Mouse (Mus musculus) liver, embryonic 16.5 days (tissue): ENCODE measurements around the gene Nup98. TPM values are rescaled to one million over a fixed set of nuclear protein-coding genes. Genes with fewer than 3 reads are reported as not detected.

Experiments used
- ATAC-seq: fragments of 200-750 bp; cut with Nextera tagmentation; 2 replicates; pipeline ENCODE4 v1.8.0; 2017; ENCODE audit warnings: low read depth, mild to moderate bottlenecking, moderate number of reproducible peaks, moderate library complexity
- H3K27ac ChIP-seq: fragments of 300-500 bp; sonication (generic); 2 replicates; pipeline ENCODE4 v1.5.1; 2014; ENCODE audit warnings: mild to moderate bottlenecking, low read length
- H3K27me3 ChIP-seq: fragments of 300-500 bp; sonication (generic); 2 replicates; pipeline ENCODE4 v1.6.1; 2014; ENCODE audit warnings: low read depth, low read length, mixed read lengths; ENCODE audit not compliant: control insufficient read depth, insufficient read depth
- H3K36me3 ChIP-seq: fragments of 300-500 bp; sonication (generic); 2 replicates; pipeline ENCODE4 v1.6.1; 2014; ENCODE audit warnings: mild to moderate bottlenecking; ENCODE audit not compliant: control insufficient read depth, insufficient read depth
- H3K4me1 ChIP-seq: fragments of 300-500 bp; sonication (generic); 2 replicates; pipeline ENCODE4 v1.6.1; 2014; ENCODE audit warnings: low read depth, low read length, mixed read lengths; ENCODE audit not compliant: control insufficient read depth
- H3K4me2 ChIP-seq: fragments of 300-500 bp; sonication (generic); 2 replicates; pipeline ENCODE4 v1.6.1; 2014; ENCODE audit warnings: low read depth, low read length, mixed read lengths
- H3K4me3 ChIP-seq: fragments of 300-500 bp; sonication (generic); 2 replicates; pipeline ENCODE4 v1.5.1; 2014; ENCODE audit warnings: low read depth, mild to moderate bottlenecking, low read length
- H3K9ac ChIP-seq: fragments of 300-500 bp; sonication (generic); 2 replicates; pipeline ENCODE4 v1.6.1; 2014; ENCODE audit warnings: low read depth, low read length
- H3K9me3 ChIP-seq: fragments of 300-500 bp; sonication (generic); replicated peaks from 2 replicates; pipeline ENCODE4 v1.6.1; 2016; ENCODE audit warnings: low read length; ENCODE audit not compliant: control insufficient read depth
- WGBS: fragments of 180-500 bp; shearing (Covaris S2); extraction: QIAGEN DNeasy Blood & Tissue Kit; methylation state at CpG from one replicate; pipeline ENCODE4 v1.1.7; 2014; ENCODE audit not compliant: insufficient replicate concordance; 5-methylcytosine and 5-hydroxymethylcytosine counted together
- polyA plus RNA-seq: library from polyadenylated mRNA; unstranded; fragments of >200 nt; fragmentation: Nextera tagmentation; extraction: Ambion mirVana; gene quantifications from 2 replicates; pipeline ENCODE4 v1.2.1, GENCODE M21; 2015

The Nup98 gene
- polyA plus RNA-seq, 1 experiment from 2014 or later = 14.0 TPM

DNA sequence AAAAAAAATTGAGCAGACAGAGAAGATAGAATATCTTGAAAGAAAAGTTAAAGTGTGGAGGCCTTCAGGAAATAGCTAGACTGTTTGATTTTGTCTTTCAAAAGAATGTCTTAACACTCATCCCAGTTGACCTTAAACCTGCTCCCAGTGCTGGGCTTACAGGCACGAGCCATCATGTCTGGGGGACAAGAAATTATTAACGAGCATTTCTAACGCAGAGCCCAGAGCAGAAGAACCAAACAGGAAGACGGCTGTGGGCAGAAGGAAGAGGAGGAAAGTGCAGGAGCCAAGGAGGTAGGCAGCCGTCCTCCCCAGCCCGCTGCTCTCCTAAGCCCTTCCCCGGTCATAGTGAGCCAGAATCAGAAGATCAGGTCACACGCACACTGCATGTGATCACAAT, 129.7 kb downstream of the Nup98 start:
- 85% methylated on average over 8 of the region's 8 CpGs for WGBS

DNA sequence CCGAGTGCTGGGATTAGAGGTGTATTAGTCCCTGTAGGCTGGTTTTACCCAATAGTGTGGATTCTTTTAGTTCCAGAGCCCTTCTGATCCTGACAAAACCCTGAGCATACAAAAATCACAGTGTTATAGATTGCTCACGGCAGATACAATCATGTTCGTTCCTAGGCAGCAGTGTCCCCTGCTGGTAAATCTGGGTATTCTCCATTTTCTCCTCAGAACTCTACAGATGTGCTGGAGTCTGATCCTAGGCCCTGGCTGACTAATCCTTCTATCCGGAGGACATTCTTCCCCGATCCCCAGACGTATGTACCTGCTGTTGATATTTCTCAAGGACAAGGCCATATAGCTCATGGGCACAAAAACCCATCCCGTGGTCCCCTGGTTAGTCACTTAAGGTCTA, 131.5 kb downstream of the Nup98 start:
- 69% methylated on average over 7 of the region's 7 CpGs for WGBS
- ATAC-seq = no peak
- peaks cover 49% of the 10 kb centered on the region for H3K36me3 ChIP-seq
- no peaks in the 10 kb centered on the region for H3K27me3 ChIP-seq
- no peak overlapping the region for H3K4me3 ChIP-seq
- H3K4me1 ChIP-seq = no peaks in the 10 kb centered on the region
- no peaks in the 10 kb centered on the region for H3K9me3 ChIP-seq
- H3K4me2 ChIP-seq = no peak overlapping the region
- H3K9ac ChIP-seq = no peak overlapping the region
- H3K27ac ChIP-seq = no peak overlapping the region

More for the DNA sequence above, 129.7 kb downstream of the Nup98 start:
- Histone ChIP-seq H3K36me3 (peaks cover 44% of the 10 kb centered on the region), H3K4me1 (no peaks in the 10 kb centered on the region), H3K4me3 (no peak overlapping the region), H3K4me2 (no peak overlapping the region), H3K9me3 (no peaks in the 10 kb centered on the region), H3K9ac (no peak overlapping the region), H3K27me3 (no peaks in the 10 kb centered on the region), H3K27ac (no peak overlapping the region)
- ATAC-seq = no peak

DNA sequence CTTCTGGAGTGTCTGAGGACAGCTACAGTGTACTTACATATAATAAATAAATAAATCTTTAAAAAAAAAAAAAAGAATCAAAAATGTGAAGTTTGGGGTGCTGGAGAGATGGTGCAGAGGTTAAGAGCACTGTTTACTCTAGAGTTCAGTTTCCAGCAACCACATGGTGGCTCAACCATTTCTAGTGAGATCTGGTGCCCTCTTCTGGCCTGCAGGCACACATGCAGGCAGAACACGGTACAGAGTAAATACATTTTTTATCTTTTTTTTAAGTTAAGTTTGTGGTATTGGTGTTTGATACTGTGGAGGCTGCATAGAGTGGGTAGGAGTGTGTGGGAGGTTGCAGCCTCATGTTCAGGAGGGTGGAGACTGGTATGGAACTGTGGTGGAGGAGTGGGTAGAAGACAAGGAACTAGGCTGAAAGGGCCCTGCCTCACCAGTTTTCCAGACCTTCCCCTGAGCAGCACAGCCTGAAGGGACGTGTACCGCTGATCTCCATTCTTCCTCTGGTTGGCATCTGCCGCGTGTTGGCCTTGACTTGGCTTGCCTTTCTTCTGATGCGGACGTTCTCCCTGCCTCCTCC, 133.2 kb downstream of the Nup98 start:
- peaks cover 54% of the 10 kb centered on the region for H3K36me3 ChIP-seq
- WGBS = 82% methylated on average over 7 of the region's 7 CpGs
- no peak for ATAC-seq

More for the DNA sequence above, 133.2 kb downstream of the Nup98 start:
- Histone ChIP-seq H3K4me2 (no peak overlapping the region), H3K27ac (no peak overlapping the region), H3K9ac (no peak overlapping the region), H3K9me3 (no peaks in the 10 kb centered on the region), H3K27me3 (no peaks in the 10 kb centered on the region), H3K4me1 (no peaks in the 10 kb centered on the region), H3K4me3 (no peak overlapping the region)

Other genes with a start within 250 kb of the Nup98 start
- gene Il18bp, start 191.5 kb downstream of the Nup98 start, polyA plus RNA-seq = 32.7 and 32.8 TPM in 2 replicates
- gene Rnf121, start 144.7 kb downstream of the Nup98 start, polyA plus RNA-seq = 11.6 and 11.9 TPM in 2 replicates
- 12.6 and 12.7 TPM in 2 replicates for gene Xndc1, start 144.7 kb downstream of the Nup98 start, polyA plus RNA-seq
- gene Xntrpc, start 144.5 kb downstream of the Nup98 start, polyA plus RNA-seq = 0.33 and 0.37 TPM in 2 replicates
- gene Trpc2, start 127.1 kb downstream of the Nup98 start, polyA plus RNA-seq = 0.07 TPM in 1 of 2 replicates, not detected in the other
- gene Art1, start 108.4 kb downstream of the Nup98 start, polyA plus RNA-seq = 0.79 and 0.93 TPM in 2 replicates
- gene Art5, start 100.7 kb downstream of the Nup98 start, polyA plus RNA-seq = 0.22 and 0.23 TPM in 2 replicates
- not detected in 2 replicates for gene Chrna10, start 93.3 kb downstream of the Nup98 start, polyA plus RNA-seq
- 24.8 and 25.2 TPM in 2 replicates for gene Pgap2, start within 50 bp of the Nup98 start, polyA plus RNA-seq
- gene Rhog, start 45.9 kb upstream of the Nup98 start, polyA plus RNA-seq = 49.5 and 56.3 TPM in 2 replicates
- gene Stim1, start 57.6 kb upstream of the Nup98 start, polyA plus RNA-seq = 15.8 and 16.2 TPM in 2 replicates
- 153 and 174 TPM in 2 replicates for gene Rrm1, start 231.5 kb upstream of the Nup98 start, polyA plus RNA-seq